Mouse (Mus musculus): ENCODE measurements at regions not wholly inside any gene's neighbourhood (a gene's known extent, or its start where the extent isn't known, plus 50 kb on each side); places are given as distances from the start of the nearest gene placed in this dataset.

GRCm38 (mm10) chr14:55338500-55338899 is 116.7 kb downstream of the Dhrs2 start:
- H3K36me3 ChIP-seq (ENCODE audit: control insufficient read depth, insufficient read depth) = no peaks in the 10 kb centered on the region
- no peak overlapping the region for H3ac ChIP-seq (ENCODE audit: control insufficient read depth, insufficient read length)
- H3K79me2 ChIP-seq (ENCODE audit: control insufficient read depth, insufficient read depth) = no peaks in the 10 kb centered on the region
- no peak overlapping the region for H3K4me3 ChIP-seq
- TF ChIP-seq POLR2AphosphoS2 (IDR thresholded peaks at IDR 0.05; ENCODE audit: insufficient read length, low read depth) (no peak), POLR2A (IDR thresholded peaks at IDR 0.05; ENCODE audit: insufficient read length, low read depth) (no peak), MYOD1 (IDR thresholded peaks at IDR 0.05; ENCODE audit: control insufficient read depth in 1 of 3, insufficient read length in 2 of 3, low read depth in 2 of 3) (peak in 1 of 3 experiments; percentile 14), SRF (IDR thresholded peaks at IDR 0.05; ENCODE audit: control insufficient read depth, insufficient read length, low read depth) (no peak), TCF3 (IDR thresholded peaks at IDR 0.05; ENCODE audit: insufficient read length, low read depth) (no peak), MYOG (IDR thresholded peaks at IDR 0.05; ENCODE audit: control insufficient read depth in 1 of 3, insufficient read depth in 1 of 3, insufficient read length in 2 of 3, low read depth in 2 of 3) (peak in 2 of 3 experiments; percentile 21 to 79), MAX (IDR thresholded peaks at IDR 0.05; ENCODE audit: low read depth) (no peak), TCF12 (IDR thresholded peaks at IDR 0.05; ENCODE audit: insufficient read depth, poor library complexity, severe bottlenecking) (no peak), REST (IDR thresholded peaks at IDR 0.05; ENCODE audit: insufficient read depth, insufficient read length) (no peak), USF1 (IDR thresholded peaks at IDR 0.05; ENCODE audit: low read depth) (no peak), E2F4 (IDR thresholded peaks at IDR 0.05; ENCODE audit: insufficient read depth) (no peak), CEBPB (IDR thresholded peaks at IDR 0.05; ENCODE audit: insufficient read depth, poor library complexity, severe bottlenecking) (no peak)
- peak overlapping the region; percentile 66 for H3K4me2 ChIP-seq (ENCODE audit: low read depth)
- peaks cover 5% of the 10 kb centered on the region for H3K27me3 ChIP-seq (ENCODE audit: control insufficient read depth, insufficient read depth, insufficient read length)

- H3K4me2 ChIP-seq (ENCODE audit: low read depth) = peak overlapping the region; percentile 66
- no peak overlapping the region for H3K4me3 ChIP-seq
- H3ac ChIP-seq (ENCODE audit: control insufficient read depth, insufficient read length) = no peak overlapping the region
- no peaks in the 10 kb centered on the region for H3K36me3 ChIP-seq (ENCODE audit: control insufficient read depth, insufficient read depth)
- no peak for TF ChIP-seq SRF (IDR thresholded peaks at IDR 0.05; ENCODE audit: control insufficient read depth, insufficient read length, low read depth)
- no peak for TF ChIP-seq E2F4 (IDR thresholded peaks at IDR 0.05; ENCODE audit: insufficient read depth)
- TF ChIP-seq MYOG (IDR thresholded peaks at IDR 0.05; ENCODE audit: control insufficient read depth in 1 of 3, insufficient read depth in 1 of 3, insufficient read length in 2 of 3, low read depth in 2 of 3) = no peak
- no peak for TF ChIP-seq POLR2A (IDR thresholded peaks at IDR 0.05; ENCODE audit: insufficient read length, low read depth)
- H3K27me3 ChIP-seq (ENCODE audit: control insufficient read depth, insufficient read depth, insufficient read length) = peaks cover 5% of the 10 kb centered on the region
- no peaks in the 10 kb centered on the region for H3K79me2 ChIP-seq (ENCODE audit: control insufficient read depth, insufficient read depth)
Observed at GRCm38 (mm10) chr14:55339036-55339614, 117.3 kb downstream of the Dhrs2 start.

GRCm38 (mm10) chr14:55343341-55343740 is 121.5 kb downstream of the Dhrs2 start:
- peaks cover 5% of the 10 kb centered on the region for H3K27me3 ChIP-seq (ENCODE audit: control insufficient read depth, insufficient read depth, insufficient read length)
- H3K79me2 ChIP-seq (ENCODE audit: control insufficient read depth, insufficient read depth) = no peaks in the 10 kb centered on the region
- H3K4me2 ChIP-seq (ENCODE audit: low read depth) = no peak overlapping the region
- no peaks in the 10 kb centered on the region for H3K36me3 ChIP-seq (ENCODE audit: control insufficient read depth, insufficient read depth)
- H3ac ChIP-seq (ENCODE audit: control insufficient read depth, insufficient read length) = no peak overlapping the region
- TF ChIP-seq TCF3 (IDR thresholded peaks at IDR 0.05; ENCODE audit: insufficient read length, low read depth) (no peak), REST (IDR thresholded peaks at IDR 0.05; ENCODE audit: insufficient read depth, insufficient read length) (no peak), CEBPB (IDR thresholded peaks at IDR 0.05; ENCODE audit: insufficient read depth, poor library complexity, severe bottlenecking) (no peak)
- H3K4me3 ChIP-seq = no peak overlapping the region

- Histone ChIP-seq H3K27me3 (ENCODE audit: control insufficient read depth, insufficient read depth, insufficient read length) (peaks cover 5% of the 10 kb centered on the region), H3K36me3 (ENCODE audit: control insufficient read depth, insufficient read depth) (no peaks in the 10 kb centered on the region), H3ac (ENCODE audit: control insufficient read depth, insufficient read length) (no peak overlapping the region), H3K4me2 (ENCODE audit: low read depth) (no peak overlapping the region), H3K79me2 (ENCODE audit: control insufficient read depth, insufficient read depth) (no peaks in the 10 kb centered on the region), H3K4me3 (no peak overlapping the region)
- no peak for TF ChIP-seq TCF12 (IDR thresholded peaks at IDR 0.05; ENCODE audit: insufficient read depth, poor library complexity, severe bottlenecking)
- no peak for TF ChIP-seq MAX (IDR thresholded peaks at IDR 0.05; ENCODE audit: low read depth)
- TF ChIP-seq MYOG (IDR thresholded peaks at IDR 0.05; ENCODE audit: control insufficient read depth in 1 of 3, insufficient read depth in 1 of 3, insufficient read length in 2 of 3, low read depth in 2 of 3) = no peak
- TF ChIP-seq TCF3 (IDR thresholded peaks at IDR 0.05; ENCODE audit: insufficient read length, low read depth) = no peak
- TF ChIP-seq USF1 (IDR thresholded peaks at IDR 0.05; ENCODE audit: low read depth) = no peak
- TF ChIP-seq POLR2A (IDR thresholded peaks at IDR 0.05; ENCODE audit: insufficient read length, low read depth) = no peak
- TF ChIP-seq E2F4 (IDR thresholded peaks at IDR 0.05; ENCODE audit: insufficient read depth) = no peak
- no peak for TF ChIP-seq CEBPB (IDR thresholded peaks at IDR 0.05; ENCODE audit: insufficient read depth, poor library complexity, severe bottlenecking)
- no peak for TF ChIP-seq SRF (IDR thresholded peaks at IDR 0.05; ENCODE audit: control insufficient read depth, insufficient read length, low read depth)
- no peak for TF ChIP-seq POLR2AphosphoS2 (IDR thresholded peaks at IDR 0.05; ENCODE audit: insufficient read length, low read depth)
- TF ChIP-seq MYOD1 (IDR thresholded peaks at IDR 0.05; ENCODE audit: control insufficient read depth in 1 of 3, insufficient read length in 2 of 3, low read depth in 2 of 3) = no peak
- TF ChIP-seq REST (IDR thresholded peaks at IDR 0.05; ENCODE audit: insufficient read depth, insufficient read length) = no peak
Observed at GRCm38 (mm10) chr14:55343914-55344313, 122.1 kb downstream of the Dhrs2 start.

- H3K79me2 ChIP-seq (ENCODE audit: control insufficient read depth, insufficient read depth) = no peaks in the 10 kb centered on the region
- TF ChIP-seq TCF3 (IDR thresholded peaks at IDR 0.05; ENCODE audit: insufficient read length, low read depth) = no peak
- no peak for TF ChIP-seq MYOG (IDR thresholded peaks at IDR 0.05; ENCODE audit: control insufficient read depth in 1 of 3, insufficient read depth in 1 of 3, insufficient read length in 2 of 3, low read depth in 2 of 3)
- no peak for TF ChIP-seq MAX (IDR thresholded peaks at IDR 0.05; ENCODE audit: low read depth)
- TF ChIP-seq REST (IDR thresholded peaks at IDR 0.05; ENCODE audit: insufficient read depth, insufficient read length) = no peak
- no peak for TF ChIP-seq TCF12 (IDR thresholded peaks at IDR 0.05; ENCODE audit: insufficient read depth, poor library complexity, severe bottlenecking)
- TF ChIP-seq E2F4 (IDR thresholded peaks at IDR 0.05; ENCODE audit: insufficient read depth) = no peak
- TF ChIP-seq MYOD1 (IDR thresholded peaks at IDR 0.05; ENCODE audit: control insufficient read depth in 1 of 3, insufficient read length in 2 of 3, low read depth in 2 of 3) = no peak
- TF ChIP-seq POLR2A (IDR thresholded peaks at IDR 0.05; ENCODE audit: insufficient read length, low read depth) = no peak
- no peak for TF ChIP-seq SRF (IDR thresholded peaks at IDR 0.05; ENCODE audit: control insufficient read depth, insufficient read length, low read depth)
- no peak for TF ChIP-seq USF1 (IDR thresholded peaks at IDR 0.05; ENCODE audit: low read depth)
- no peak for TF ChIP-seq POLR2AphosphoS2 (IDR thresholded peaks at IDR 0.05; ENCODE audit: insufficient read length, low read depth)
- TF ChIP-seq CEBPB (IDR thresholded peaks at IDR 0.05; ENCODE audit: insufficient read depth, poor library complexity, severe bottlenecking) = no peak
- no peaks in the 10 kb centered on the region for H3K36me3 ChIP-seq (ENCODE audit: control insufficient read depth, insufficient read depth)
- H3K27me3 ChIP-seq (ENCODE audit: control insufficient read depth, insufficient read depth, insufficient read length) = peaks cover 5% of the 10 kb centered on the region
- no peak overlapping the region for H3K4me3 ChIP-seq
- no peak overlapping the region for H3ac ChIP-seq (ENCODE audit: control insufficient read depth, insufficient read length)
- H3K4me2 ChIP-seq (ENCODE audit: low read depth) = no peak overlapping the region
Observed at GRCm38 (mm10) chr14:55345091-55345490, 123.3 kb downstream of the Dhrs2 start.
